Mouse (Mus musculus) olfactory bulb, adult 2 months (tissue): ENCODE data around the gene Cbfb. TPM values are rescaled to one million over a fixed set of nuclear protein-coding genes. Genes with fewer than 3 reads are reported as not detected.
A peak's percentile ranks its signal among the peaks of the same experiment; 100 is the strongest.
"Not testable (repeated sequence)": the region's sequence is repeated elsewhere in the genome, so short reads cannot be mapped to it uniquely, and the experiment has no call there.

Source experiments
- H3K27ac ChIP-seq: fragments of 200-500 bp; 2 replicates; pipeline ENCODE4 v1.5.1; 2012; ENCODE audit warnings: low read depth, low read length; ENCODE audit not compliant: insufficient read depth
- H3K4me1 ChIP-seq: fragments of 200-500 bp; 2 replicates; pipeline ENCODE4 v1.6.1; 2012; ENCODE audit warnings: low read length; ENCODE audit not compliant: control insufficient read depth, insufficient read depth
- H3K4me3 ChIP-seq: fragments of 200-500 bp; 2 replicates; pipeline ENCODE4 v1.5.1; 2012; ENCODE audit warnings: mild to moderate bottlenecking, low read depth, low read length, moderate library complexity; ENCODE audit not compliant: insufficient read depth
- CTCF ChIP-seq: fragments of 200-500 bp; IDR thresholded peaks from 2 replicates; pipeline ENCODE4 v1.5.1; 2012; ENCODE audit warnings: low read depth, mild to moderate bottlenecking, low read length, moderate library complexity; ENCODE audit not compliant: insufficient read depth
- POLR2A ChIP-seq: fragments of 200-500 bp; IDR thresholded peaks from 2 replicates; pipeline ENCODE4 v1.6.1; 2012; ENCODE audit warnings: mild to moderate bottlenecking, low read depth, low read length, moderate library complexity; ENCODE audit not compliant: insufficient read depth
- WGBS: fragments of 180-500 bp; shearing (Covaris S2); methylation state at CpG from one replicate; pipeline ENCODE4 v1.1.7; 2018; 5-methylcytosine and 5-hydroxymethylcytosine counted together
- polyA plus RNA-seq: library from polyadenylated mRNA; stranded (reverse); fragments of >200 nt; gene quantifications from 2 replicates; pipeline ENCODE4 v1.2.4, GENCODE M21; 2012; ENCODE audit warnings: low replicate concordance; ENCODE audit not compliant: missing spikeins, insufficient read depth, insufficient read length

The Cbfb gene
- polyA plus RNA-seq, 1 experiment, result not detected

DNA sequence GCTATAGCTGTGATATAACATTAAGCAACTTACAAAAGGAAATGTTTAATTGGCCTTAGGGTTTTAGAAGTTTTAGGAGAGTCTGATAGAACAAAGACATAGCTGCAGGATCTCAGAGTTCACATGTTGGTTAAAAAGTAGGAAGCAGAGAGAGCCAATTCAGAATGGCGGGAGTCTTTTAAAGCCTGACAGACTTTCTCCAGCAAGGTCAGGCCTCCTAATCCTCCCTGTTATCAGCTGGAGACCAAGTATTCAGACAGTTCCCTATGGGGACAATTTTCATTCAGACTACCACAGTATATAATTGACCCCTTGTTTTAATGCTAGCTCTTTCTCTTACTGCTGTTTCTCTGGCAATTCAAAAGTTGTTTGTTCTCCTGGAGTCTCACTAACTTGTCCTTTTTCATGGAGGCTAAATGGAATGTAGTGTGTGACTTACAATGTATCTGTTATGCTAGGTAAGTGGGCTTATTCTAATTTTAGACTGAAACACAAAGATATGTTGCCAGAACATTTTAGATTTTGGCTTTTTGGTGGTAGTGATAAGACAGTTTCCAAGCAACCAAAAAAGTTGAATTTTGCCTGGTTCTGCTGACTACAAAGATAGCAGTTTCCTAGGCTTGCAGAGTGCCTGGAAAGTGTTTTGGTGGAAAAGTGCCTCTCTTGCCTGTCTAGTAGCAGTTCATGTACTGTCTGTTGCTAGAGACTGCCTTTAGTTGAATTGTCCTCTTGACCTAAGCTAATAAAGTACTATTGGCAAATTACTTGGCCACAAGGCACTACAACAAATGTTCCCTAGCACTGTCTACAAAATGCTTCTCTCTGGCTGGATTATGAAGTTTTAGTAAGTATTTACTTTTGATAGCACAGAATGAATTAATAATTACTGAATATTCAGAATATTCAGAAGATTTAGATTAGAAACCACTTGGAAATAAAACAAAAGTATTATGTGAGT is 39.0 kb downstream of the Cbfb start:
- no peak overlapping the region for H3K27ac ChIP-seq
- 71% methylated on average over 1 of the region's 1 CpGs for WGBS
- no peaks in the 10 kb centered on the region for H3K4me1 ChIP-seq
- H3K4me3 ChIP-seq, result no peak overlapping the region
- TF ChIP-seq CTCF (no peak), POLR2A (no peak)

DNA sequence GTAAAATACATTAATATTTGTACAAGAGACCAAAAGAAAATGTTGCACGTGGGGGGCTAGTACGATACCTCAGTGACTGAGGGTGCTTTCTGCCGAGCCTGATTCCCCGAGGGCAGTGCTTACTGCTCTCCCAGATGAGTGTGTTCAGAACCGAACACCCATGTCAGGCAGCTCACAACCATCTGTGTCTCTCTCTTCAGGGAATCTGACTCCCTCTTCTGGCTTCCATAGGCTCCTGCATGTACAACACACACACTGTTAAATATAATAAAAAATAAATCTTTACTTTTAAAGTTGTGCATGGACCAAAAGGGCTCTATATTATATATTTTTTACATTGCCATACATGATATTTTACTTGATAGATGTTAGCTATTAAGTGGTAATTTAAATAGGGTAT is 43.6 kb downstream of the Cbfb start:
- Histone ChIP-seq H3K27ac (no peak overlapping the region), H3K4me3 (no peak overlapping the region), H3K4me1 (no peaks in the 10 kb centered on the region)
- TF ChIP-seq POLR2A, result no peak
- no peak for TF ChIP-seq CTCF
- 92% methylated on average over 5 of the region's 5 CpGs for WGBS

DNA sequence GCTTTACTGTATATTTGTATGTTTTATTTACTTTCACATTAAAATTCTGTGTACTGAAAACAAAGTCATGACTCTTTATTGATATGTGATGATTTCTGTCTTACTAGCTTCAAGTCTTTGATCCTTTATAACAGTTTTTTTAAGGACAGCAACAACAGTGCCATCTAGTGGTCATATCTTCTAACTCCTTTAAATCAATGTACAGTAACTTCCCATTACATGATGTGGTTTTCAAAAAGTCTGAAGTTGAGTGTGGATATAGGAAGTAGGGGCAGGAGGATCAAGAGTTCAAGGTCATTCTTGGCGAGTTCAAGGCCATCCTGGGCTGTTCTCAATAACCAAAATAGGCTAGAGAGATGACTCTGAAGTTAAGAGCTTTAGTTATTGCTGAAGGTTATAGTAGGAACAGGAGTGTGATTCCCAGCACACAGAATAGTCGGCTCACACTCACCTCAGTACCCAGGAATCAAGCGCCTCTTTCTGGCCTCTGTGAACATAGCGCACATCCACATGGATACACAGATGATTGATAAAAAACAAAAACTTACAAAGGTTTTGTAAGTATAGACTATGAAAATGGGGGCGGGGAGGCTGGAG is 47.5 kb downstream of the Cbfb start:
- no peak for TF ChIP-seq POLR2A
- TF ChIP-seq CTCF, result no peak
- H3K4me3 ChIP-seq, result no peak overlapping the region
- 81% methylated on average over 5 of the region's 5 CpGs for WGBS
- H3K4me1 ChIP-seq, result no peaks in the 10 kb centered on the region
- no peak overlapping the region for H3K27ac ChIP-seq

DNA sequence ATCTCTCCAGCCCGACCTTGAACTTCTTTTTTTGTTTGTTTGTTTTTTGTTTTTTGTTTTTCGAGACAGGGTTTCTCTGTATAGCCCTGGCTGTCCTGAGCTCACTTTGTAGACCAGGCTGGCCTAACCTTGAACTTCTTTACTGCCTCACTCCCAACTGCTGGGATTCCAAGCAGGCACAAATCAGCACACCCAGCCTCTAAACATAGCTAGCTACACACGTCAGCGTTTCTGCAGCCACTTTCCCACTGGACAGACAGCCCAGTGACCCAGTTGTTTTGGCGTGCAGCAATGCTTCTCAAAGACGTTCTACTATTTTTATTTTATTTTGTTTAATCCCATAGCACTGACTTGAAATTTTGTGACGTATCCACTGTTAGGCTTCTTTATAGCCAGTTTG is 53.4 kb downstream of the Cbfb start:
- TF ChIP-seq CTCF (no peak), POLR2A (no peak)
- Histone ChIP-seq H3K27ac (no peak overlapping the region), H3K4me3 (no peak overlapping the region), H3K4me1 (peaks cover 8% of the 10 kb centered on the region; the same call in 1 of the 2 replicates)
- WGBS, result 40% methylated on average over 7 of the region's 7 CpGs

DNA sequence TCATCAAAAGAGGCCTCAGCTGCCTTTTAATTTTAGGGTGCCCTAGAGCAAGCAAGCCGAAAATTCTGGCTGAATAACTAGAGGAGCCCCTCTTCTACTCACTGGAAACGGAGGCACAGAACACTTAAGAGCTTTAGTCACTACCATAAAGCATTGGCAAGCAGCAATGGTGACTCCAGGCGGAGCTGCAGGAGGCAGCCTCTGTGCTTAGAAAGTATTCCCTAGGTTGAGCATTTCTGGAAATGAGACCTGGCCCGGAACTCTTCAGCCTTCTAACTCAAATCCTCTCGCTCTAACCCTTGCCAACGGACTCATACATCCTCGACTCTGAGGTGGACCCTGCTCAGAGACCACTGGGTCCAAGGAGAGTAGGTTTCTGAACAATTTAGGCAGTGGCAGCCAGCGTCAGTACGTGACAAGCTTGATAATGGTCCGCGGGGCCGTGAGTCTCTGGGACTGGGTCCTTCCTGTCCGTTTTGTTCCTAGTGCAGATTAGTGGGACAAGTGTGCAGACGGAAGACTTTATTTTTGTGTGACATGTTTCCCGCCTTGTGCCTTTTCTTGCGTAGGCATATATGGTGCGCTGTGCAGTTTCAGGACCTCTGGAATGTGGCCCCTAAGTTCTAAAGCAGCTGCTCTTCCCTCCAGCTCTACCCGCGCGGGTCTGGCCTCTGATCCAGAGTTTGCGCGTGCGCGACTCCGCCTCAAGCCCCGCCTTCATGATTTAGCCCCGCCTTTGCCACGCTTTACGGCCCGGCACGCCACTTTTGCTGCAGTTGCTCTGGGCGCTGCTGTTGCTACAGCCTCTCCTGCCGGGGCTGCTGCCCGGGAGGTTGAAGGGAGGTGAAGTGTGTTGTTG is 54.2 kb downstream of the Cbfb start, which contains the start of gene D230025D16Rik:
Gene D230025D16Rik, plus strand, starts transcription at position 733 of the 859 bp plus-strand sequence.
- H3K27ac ChIP-seq, result peak within 1 kb of the TSS; percentile 83
- TF ChIP-seq POLR2A, result peak; percentile 94
- no peak for TF ChIP-seq CTCF
- peak within 1 kb of the TSS; percentile 85 for H3K4me3 ChIP-seq
- peaks cover 8% of the 10 kb centered on the region; the same call in 1 of the 2 replicates for H3K4me1 ChIP-seq
- under 1% methylated on average over 34 of the region's 34 CpGs for WGBS

DNA sequence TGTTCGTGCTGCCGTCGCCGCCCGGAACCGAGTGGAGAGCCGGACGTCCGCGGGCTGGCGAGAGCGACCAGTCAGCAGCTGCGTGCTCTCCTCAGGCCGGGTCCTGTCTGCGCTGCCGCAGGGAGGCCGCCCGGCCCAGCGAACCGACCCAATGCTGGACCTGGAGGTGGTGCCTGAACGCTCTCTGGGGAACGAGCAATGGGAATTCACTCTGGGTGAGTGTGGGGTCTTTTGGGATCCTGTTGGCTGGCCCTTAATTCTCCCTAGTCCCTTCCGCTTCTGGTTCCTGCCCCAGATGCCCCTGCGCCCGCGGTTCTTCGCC is 54.8 kb downstream of the Cbfb start:
- under 1% methylated on average over 27 of the region's 27 CpGs for WGBS
- H3K4me1 ChIP-seq, result peaks cover 8% of the 10 kb centered on the region; the same call in 1 of the 2 replicates
- peak overlapping the region; percentile 85 for H3K4me3 ChIP-seq
- no peak overlapping the region for H3K27ac ChIP-seq
- TF ChIP-seq POLR2A (no peak; the same call in 1 of the 2 replicates), CTCF (no peak)

DNA sequence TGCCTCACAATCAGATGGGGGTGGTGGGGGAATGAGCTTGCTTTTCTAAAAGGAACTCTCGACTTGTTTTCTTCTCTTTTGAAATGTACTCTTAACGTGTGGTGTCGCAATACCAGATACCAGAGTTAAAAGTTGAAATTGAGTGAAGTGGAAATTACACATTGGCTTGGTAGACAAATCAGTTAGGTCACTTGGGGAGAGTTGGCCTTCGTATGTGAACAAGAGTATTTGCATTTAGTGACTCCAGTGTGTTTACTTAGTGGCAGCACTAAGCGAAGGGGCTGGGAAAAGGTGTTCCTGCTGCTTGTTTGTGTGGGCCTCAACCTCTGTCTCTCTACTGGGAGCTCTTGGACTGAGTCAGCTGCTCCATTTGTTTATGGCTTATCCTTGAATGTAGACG is 55.4 kb downstream of the Cbfb start:
- TF ChIP-seq CTCF (no peak), POLR2A (no peak)
- WGBS, result 9% methylated on average over 6 of the region's 6 CpGs
- H3K27ac ChIP-seq, result no peak overlapping the region
- no peak overlapping the region for H3K4me3 ChIP-seq
- peaks cover 8% of the 10 kb centered on the region; the same call in 1 of the 2 replicates for H3K4me1 ChIP-seq

DNA sequence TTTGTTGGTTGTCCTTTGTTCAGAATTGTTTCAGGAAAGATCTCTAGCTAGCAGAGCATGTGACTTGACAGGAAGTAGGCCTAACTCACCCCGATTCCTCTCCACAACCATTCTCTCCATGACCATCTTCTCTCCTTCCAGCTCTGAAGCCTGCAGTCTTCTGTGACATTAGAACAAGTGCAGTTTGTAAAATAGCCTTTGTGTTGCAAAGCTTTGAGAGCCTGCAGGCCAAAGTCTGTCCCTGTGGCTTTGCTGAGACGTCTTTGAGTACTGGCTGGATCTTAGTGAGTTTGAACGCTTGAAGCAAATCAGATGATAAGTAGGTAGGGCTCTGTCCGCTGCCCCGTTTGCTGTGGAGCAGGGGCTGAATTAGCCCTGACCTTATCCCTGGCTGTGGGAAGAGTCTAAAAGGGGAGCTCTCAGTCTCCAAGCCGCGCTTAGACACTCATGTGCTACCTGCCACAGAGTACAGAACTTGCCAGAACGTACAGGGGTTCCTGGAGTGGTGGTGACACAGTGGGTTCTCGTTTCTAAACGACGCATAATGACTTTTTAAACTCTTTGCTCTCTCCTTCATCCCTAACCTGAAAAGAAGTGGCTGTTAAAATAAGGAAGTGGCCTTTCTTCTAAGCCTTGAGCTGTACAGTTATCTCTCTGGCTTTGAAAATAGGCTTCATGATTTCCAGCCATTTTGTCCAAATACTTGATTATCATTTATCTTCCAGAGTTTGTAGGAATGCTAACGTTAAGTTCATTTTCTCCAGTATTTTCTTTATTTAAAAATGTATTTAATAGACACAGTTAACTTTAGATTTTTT is 61.2 kb downstream of the Cbfb start:
- WGBS, result 72% methylated on average over 12 of the region's 12 CpGs
- Histone ChIP-seq H3K4me3 (no peak overlapping the region), H3K4me1 (no peaks in the 10 kb centered on the region), H3K27ac (no peak overlapping the region)
- TF ChIP-seq CTCF, result no peak
- no peak for TF ChIP-seq POLR2A

DNA sequence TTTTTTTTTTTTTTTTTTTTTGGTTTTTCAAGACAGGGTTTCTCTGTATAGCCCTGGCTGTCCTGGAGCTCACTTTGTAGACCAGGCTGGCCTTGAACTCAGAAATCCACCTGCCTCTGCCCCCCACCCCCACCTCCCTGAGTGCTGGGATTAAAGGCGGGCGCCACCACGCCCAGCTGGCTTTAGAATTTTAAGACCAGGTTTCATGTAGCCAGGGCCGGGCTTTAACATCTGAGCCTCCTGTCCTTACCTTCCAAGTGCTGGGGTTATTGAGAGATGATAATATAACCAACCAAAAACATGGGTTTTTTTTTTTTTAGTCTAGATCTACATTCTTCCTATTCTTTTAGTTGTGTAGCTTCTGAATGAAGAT is 61.8 kb downstream of the Cbfb start:
- WGBS, result 94% methylated on average over 4 of the region's 4 CpGs
- not testable (repeated sequence) for H3K4me1 ChIP-seq, H3K27ac ChIP-seq, H3K4me3 ChIP-seq
